Mouse (Mus musculus): ENCODE measurements around the gene Dcaf12.

DNA sequence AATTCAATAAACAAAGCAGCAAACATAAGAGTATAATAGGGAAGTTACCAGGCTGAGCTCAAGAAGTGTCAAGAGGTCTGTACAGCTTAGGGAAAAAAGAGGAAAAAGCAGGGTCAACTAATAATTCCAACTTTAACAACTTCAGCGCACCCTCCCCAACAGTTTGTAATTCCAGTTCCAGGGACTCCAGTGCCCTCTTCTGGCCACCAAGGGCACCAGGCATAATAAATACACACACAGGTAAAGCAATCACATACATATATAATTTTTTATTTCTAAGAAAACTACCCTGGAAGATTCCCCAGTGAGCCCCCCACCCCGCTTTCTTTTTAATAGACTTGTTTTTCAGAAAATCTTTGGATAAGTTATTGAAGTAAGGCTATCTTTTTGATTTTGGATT is 69.3 kb downstream of the Dcaf12 start:
- TF ChIP-seq POLR2A (IDR thresholded peaks at IDR 0.05; ENCODE audit: borderline replicate concordance, control insufficient read depth, low read depth, low read length) (no peak), CTCF (IDR thresholded peaks at IDR 0.05; ENCODE audit: control insufficient read depth, insufficient read depth, low read length) (peak; percentile 29; the same call in 1 of the 2 replicates)
